Mouse (Mus musculus) olfactory bulb, adult 2 months (tissue): ENCODE results near the gene Galnt17. TPM values are rescaled to one million over a fixed set of nuclear protein-coding genes. Genes with fewer than 3 reads are reported as not detected.

Source experiments
- H3K27ac ChIP-seq: fragments of 200-500 bp; 2 replicates; pipeline ENCODE4 v1.5.1; 2012; ENCODE audit warnings: low read depth, low read length; ENCODE audit not compliant: insufficient read depth
- H3K4me1 ChIP-seq: fragments of 200-500 bp; 2 replicates; pipeline ENCODE4 v1.6.1; 2012; ENCODE audit warnings: low read length; ENCODE audit not compliant: control insufficient read depth, insufficient read depth
- H3K4me3 ChIP-seq: fragments of 200-500 bp; 2 replicates; pipeline ENCODE4 v1.5.1; 2012; ENCODE audit warnings: mild to moderate bottlenecking, low read depth, low read length, moderate library complexity; ENCODE audit not compliant: insufficient read depth
- CTCF ChIP-seq: fragments of 200-500 bp; IDR thresholded peaks from 2 replicates; pipeline ENCODE4 v1.5.1; 2012; ENCODE audit warnings: low read depth, mild to moderate bottlenecking, low read length, moderate library complexity; ENCODE audit not compliant: insufficient read depth
- POLR2A ChIP-seq: fragments of 200-500 bp; IDR thresholded peaks from 2 replicates; pipeline ENCODE4 v1.6.1; 2012; ENCODE audit warnings: mild to moderate bottlenecking, low read depth, low read length, moderate library complexity; ENCODE audit not compliant: insufficient read depth
- WGBS: fragments of 180-500 bp; shearing (Covaris S2); methylation state at CpG from one replicate; pipeline ENCODE4 v1.1.7; 2018; 5-methylcytosine and 5-hydroxymethylcytosine counted together
- polyA plus RNA-seq: library from polyadenylated mRNA; stranded (reverse); fragments of >200 nt; gene quantifications from 2 replicates; pipeline ENCODE4 v1.2.4, GENCODE M21; 2012; ENCODE audit warnings: low replicate concordance; ENCODE audit not compliant: missing spikeins, insufficient read depth, insufficient read length

The Galnt17 gene
- polyA plus RNA-seq, 1 experiment, result not detected

GRCm38 (mm10) chr5:131264145-131264544, 44.2 kb downstream of the Galnt17 start:
- WGBS, result 95% methylated on average over 11 of the region's 11 CpGs
- no peak for TF ChIP-seq POLR2A
- TF ChIP-seq CTCF, result no peak
- no peak overlapping the region for H3K4me3 ChIP-seq

GRCm38 (mm10) chr5:131250701-131251636, 57.3 kb downstream of the Galnt17 start:
- Histone ChIP-seq H3K27ac (no peak overlapping the region), H3K4me1 (no peaks in the 10 kb centered on the region), H3K4me3 (no peak overlapping the region)
- WGBS, result 89% methylated on average over 8 of the region's 8 CpGs
- TF ChIP-seq POLR2A (no peak), CTCF (no peak)

More at GRCm38 (mm10) chr5:131264145-131264544, 44.2 kb downstream of the Galnt17 start:
- H3K27ac ChIP-seq, result no peak overlapping the region
- no peaks in the 10 kb centered on the region for H3K4me1 ChIP-seq

GRCm38 (mm10) chr5:131248416-131248815, 59.9 kb downstream of the Galnt17 start:
- WGBS, result 92% methylated on average over 3 of the region's 3 CpGs
- H3K4me1 ChIP-seq, result no peaks in the 10 kb centered on the region
- H3K27ac ChIP-seq, result no peak overlapping the region
- no peak overlapping the region for H3K4me3 ChIP-seq
- no peak for TF ChIP-seq CTCF
- no peak for TF ChIP-seq POLR2A

GRCm38 (mm10) chr5:131246591-131246990, 61.7 kb downstream of the Galnt17 start:
- H3K4me1 ChIP-seq, result 0 out of 2 replicates have a peak, but pooled peaks cover 2% of the 10 kb centered on the region
- no peak overlapping the region for H3K4me3 ChIP-seq
- 97% methylated on average over 6 of the region's 6 CpGs for WGBS
- H3K27ac ChIP-seq, result no peak overlapping the region
- TF ChIP-seq POLR2A (no peak), CTCF (no peak)

- 60% methylated on average over 4 of the region's 4 CpGs for WGBS
- H3K4me3 ChIP-seq, result no peak overlapping the region
- H3K27ac ChIP-seq, result no peak overlapping the region
- TF ChIP-seq POLR2A (no peak), CTCF (no peak)
- 0 out of 2 replicates have a peak, but pooled peaks cover 2% of the 10 kb centered on the region for H3K4me1 ChIP-seq
These were observed 66.6 kb downstream of the Galnt17 start for GRCm38 (mm10) chr5:131241689-131242088.

GRCm38 (mm10) chr5:131239813-131240212, 68.5 kb downstream of the Galnt17 start:
- no peak for TF ChIP-seq POLR2A
- no peak for TF ChIP-seq CTCF

GRCm38 (mm10) chr5:131236906-131237305, 71.4 kb downstream of the Galnt17 start:
- TF ChIP-seq CTCF (no peak), POLR2A (no peak)
- Histone ChIP-seq H3K4me1 (0 out of 2 replicates have a peak, but pooled peaks cover 2% of the 10 kb centered on the region), H3K27ac (no peak overlapping the region), H3K4me3 (no peak overlapping the region)
- 85% methylated on average over 8 of the region's 8 CpGs for WGBS

More at GRCm38 (mm10) chr5:131239813-131240212, 68.5 kb downstream of the Galnt17 start:
- Histone ChIP-seq H3K4me1 (0 out of 2 replicates have a peak, but pooled peaks cover 2% of the 10 kb centered on the region), H3K27ac (no peak overlapping the region), H3K4me3 (no peak overlapping the region)
- WGBS, result 96% methylated on average over 3 of the region's 3 CpGs

- 96% methylated on average over 8 of the region's 8 CpGs for WGBS
- no peak overlapping the region for H3K4me3 ChIP-seq
- no peak overlapping the region for H3K27ac ChIP-seq
- H3K4me1 ChIP-seq, result no peaks in the 10 kb centered on the region; the same call in 1 of the 2 replicates
- TF ChIP-seq POLR2A, result no peak
These were observed 74.5 kb downstream of the Galnt17 start for GRCm38 (mm10) chr5:131233828-131234227.

- Histone ChIP-seq H3K4me3 (no peak overlapping the region), H3K4me1 (no peaks in the 10 kb centered on the region; the same call in 1 of the 2 replicates), H3K27ac (no peak overlapping the region)
- TF ChIP-seq CTCF (no peak), POLR2A (no peak)
- WGBS, result 82% methylated on average over 11 of the region's 11 CpGs
These were observed 77.2 kb downstream of the Galnt17 start for GRCm38 (mm10) chr5:131231060-131231459.
